Mouse (Mus musculus): ENCODE data around the gene Msmb.

DNA sequence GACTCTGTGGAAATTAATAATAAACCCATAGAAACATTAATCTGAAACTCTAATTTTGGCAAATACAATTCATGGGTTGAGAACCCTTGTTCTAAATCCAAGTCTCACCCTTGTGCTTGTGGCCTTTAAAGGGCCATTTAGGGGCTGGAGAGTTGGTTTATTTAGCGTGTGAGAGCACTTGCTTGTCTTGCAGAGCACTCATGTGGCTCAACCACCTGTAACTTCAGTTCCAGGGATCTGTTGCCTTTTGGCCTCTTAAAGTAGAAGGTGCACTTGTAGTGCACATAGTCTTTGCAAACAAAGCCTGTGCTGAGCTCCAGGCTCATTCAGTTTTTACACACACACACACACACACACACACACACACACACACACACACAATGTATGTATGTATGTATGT, 25.0 kb downstream of the Msmb start:
- TF ChIP-seq CTCF (IDR thresholded peaks at IDR 0.05; ENCODE audit: borderline replicate concordance, insufficient read depth, low read length) (no peak), POLR2A (IDR thresholded peaks at IDR 0.05; ENCODE audit: low read depth, low read length) (no peak)
